8 mouse cellular contexts compared by ENCODE assay signal in genomic region chr10:59952152-59952780, GRCm38 (mm10). TPM values are rescaled to one million over a fixed set of nuclear protein-coding genes. Genes with fewer than 3 reads are reported as not detected.
DNase-seq lines count a peak whose midpoint lies in the region; ATAC-seq and TF ChIP-seq lines count a peak whose summit lies in the region.

No protein-coding gene starts in this region.

- peak overlapping the region; percentile 96 for H3K27ac ChIP-seq in hindbrain, embryonic 16.5 days (ENCODE audit: low read depth, low read length)
- peak overlapping the region; percentile 96 for H3K27ac ChIP-seq in limb, embryonic 15.5 days

- H3K4me1 ChIP-seq in hindbrain, embryonic 16.5 days (ENCODE audit: control insufficient read depth, insufficient read depth, low read depth, low read length), result peaks cover 15% of the 10 kb centered on the region
- H3K4me1 ChIP-seq in limb, embryonic 15.5 days, result peaks cover 49% of the 10 kb centered on the region

- H3K79me2 ChIP-seq in myocyte (ENCODE audit: control insufficient read depth, insufficient read depth), result peaks cover 29% of the 10 kb centered on the region

- H3K4me3 ChIP-seq in hindbrain, embryonic 16.5 days (ENCODE audit: low read length), result peak overlapping the region; percentile 85
- H3K4me3 ChIP-seq in limb, embryonic 15.5 days, result peak overlapping the region; percentile 91
- peak overlapping the region; percentile 98 for H3K4me3 ChIP-seq in myocyte

- ATAC-seq in common myeloid progenitor, adult 5-6 weeks (replicated peaks; ENCODE audit: low read depth, poor library complexity, severe bottlenecking), result peak; percentile 10
- peak; percentile 34 for ATAC-seq in hindbrain, embryonic 16.5 days
- ATAC-seq in limb, embryonic 15.5 days (ENCODE audit: insufficient number of reproducible peaks, low FRiP score, low TSS enrichment, low read depth), result no peak

- peak; percentile 48 for TF ChIP-seq POLR2A in myocyte (IDR thresholded peaks at IDR 0.05; ENCODE audit: insufficient read length, low read depth)

- DNase-seq in ovary, postnatal 36 days (ENCODE audit: low spot score), result peak; percentile 62
- DNase-seq in ovary, postnatal 14 days (ENCODE audit: low spot score), result no peak
- DNase-seq in gastrocnemius, adult 8-10 months (ENCODE audit: low spot score in 2 of 2), result peak; percentile 42 to 54
- DNase-seq in thymus, postnatal 36 days, result peak; percentile 71 to 74

- peak overlapping the region; percentile 84 for H3ac ChIP-seq in myocyte (ENCODE audit: control insufficient read depth, insufficient read length)

- peak overlapping the region; percentile 81 for H3K4me2 ChIP-seq in hindbrain, embryonic 16.5 days (ENCODE audit: low read length)
- peak overlapping the region; percentile 85 for H3K4me2 ChIP-seq in limb, embryonic 15.5 days
- peak overlapping the region; percentile 85 for H3K4me2 ChIP-seq in myocyte (ENCODE audit: low read depth)

- WGBS in hindbrain, embryonic 16.5 days, result under 1% methylated on average over 31 of the region's 31 CpGs
- WGBS in limb, embryonic 15.5 days, result under 1% methylated on average over 31 of the region's 31 CpGs

- peak overlapping the region; percentile 77 for H3K9ac ChIP-seq in hindbrain, embryonic 16.5 days (ENCODE audit: low read depth, low read length)
- H3K9ac ChIP-seq in limb, embryonic 15.5 days, result peak overlapping the region; percentile 58

- no peaks in the 10 kb centered on the region for H3K36me3 ChIP-seq in hindbrain, embryonic 16.5 days (ENCODE audit: control insufficient read depth, insufficient read depth, low read length)
- H3K36me3 ChIP-seq in limb, embryonic 15.5 days, result no peaks in the 10 kb centered on the region
- peaks cover 15% of the 10 kb centered on the region for H3K36me3 ChIP-seq in myocyte (ENCODE audit: control insufficient read depth, insufficient read depth)

- no peaks in the 10 kb centered on the region for H3K9me3 ChIP-seq in hindbrain, embryonic 16.5 days (ENCODE audit: control insufficient read depth, low read length)
- H3K9me3 ChIP-seq in limb, embryonic 15.5 days, result no peaks in the 10 kb centered on the region

- no peaks in the 10 kb centered on the region for H3K27me3 ChIP-seq in hindbrain, embryonic 16.5 days (replicated peaks; ENCODE audit: control insufficient read depth, insufficient read depth, low read length)
- H3K27me3 ChIP-seq in limb, embryonic 15.5 days, result no peaks in the 10 kb centered on the region
- no peaks in the 10 kb centered on the region for H3K27me3 ChIP-seq in myocyte (ENCODE audit: control insufficient read depth, insufficient read depth, insufficient read length)

TF ChIP-seq in myocyte, 11 proteins besides CTCF, POLR2A, EP300 and RAD21:
- no peak for TF ChIP-seq MAX (IDR thresholded peaks at IDR 0.05; ENCODE audit: low read depth)
- TF ChIP-seq POLR2AphosphoS2 (IDR thresholded peaks at IDR 0.05; ENCODE audit: insufficient read length, low read depth), result peak; percentile 62

RNA-seq across cellular contexts. Expression of gene Ddit4, which starts 0.6 kb away (rescaled TPM):
- 1.4 and 4.2 TPM in 2 replicates for total RNA-seq in common myeloid progenitor, adult 5-6 weeks (2017)
- 10 to 100 TPM in 2 of 4 experiments, 1 to 10 TPM in 2; 4.7 to 45.4 (median 9.4) TPM for total RNA-seq in gastrocnemius, adult 8-10 months (2022)
- polyA plus RNA-seq in hindbrain, embryonic 16.5 days (2015; fragmentation: Nextera tagmentation; extraction: Ambion mirVana), result 75.3 and 97.1 TPM in 2 replicates
- polyA plus RNA-seq in limb, embryonic 15.5 days (2015; fragmentation: Nextera tagmentation; extraction: Ambion mirVana), result 63.6 and 77.1 TPM in 2 replicates
- polyA plus RNA-seq in myocyte (2012; fragmentation: generic; extraction: Trizol), result 266 TPM

RNA-seq across cellular contexts. Expression of gene Ascc1, which starts 50.3 kb away (rescaled TPM):
- total RNA-seq in common myeloid progenitor, adult 5-6 weeks (2017), result 30.5 and 41.6 TPM in 2 replicates
- 10 to 100 TPM; 13.9 to 18.9 (median 14.3) TPM for total RNA-seq in gastrocnemius, adult 8-10 months (2022)
- 47.7 and 48.3 TPM in 2 replicates for polyA plus RNA-seq in hindbrain, embryonic 16.5 days (2015; fragmentation: Nextera tagmentation; extraction: Ambion mirVana)
- 41.3 and 44.4 TPM in 2 replicates for polyA plus RNA-seq in limb, embryonic 15.5 days (2015; fragmentation: Nextera tagmentation; extraction: Ambion mirVana)
- 36.7 TPM for polyA plus RNA-seq in myocyte (2012; fragmentation: generic; extraction: Trizol)

RNA-seq across cellular contexts. Expression of gene Anapc16, which starts 50.7 kb away (rescaled TPM):
- total RNA-seq in common myeloid progenitor, adult 5-6 weeks (2017), result 45.3 and 60.5 TPM in 2 replicates
- total RNA-seq in gastrocnemius, adult 8-10 months (2022), result 10 to 100 TPM; 39.3 to 51.5 (median 43.3) TPM
- polyA plus RNA-seq in hindbrain, embryonic 16.5 days (2015; fragmentation: Nextera tagmentation; extraction: Ambion mirVana), result 101 and 116 TPM in 2 replicates
- 97.5 and 110 TPM in 2 replicates for polyA plus RNA-seq in limb, embryonic 15.5 days (2015; fragmentation: Nextera tagmentation; extraction: Ambion mirVana)
- polyA plus RNA-seq in myocyte (2012; fragmentation: generic; extraction: Trizol), result 127 TPM
